Mouse (Mus musculus) embryonic fibroblast, embryonic 13.5 days (primary cell): ENCODE results near the gene 1700007K13Rik.

Experiments used
- CTCF ChIP-seq: IDR thresholded peaks from 2 replicates; pipeline ENCODE4 v1.5.1; 2011; ENCODE audit warnings: mild to moderate bottlenecking, control low read depth, low read length, moderate library complexity, borderline replicate concordance; ENCODE audit not compliant: insufficient read depth
- POLR2A ChIP-seq: IDR thresholded peaks from 2 replicates; pipeline ENCODE4 v1.6.1; 2011; ENCODE audit warnings: low read depth, mild to moderate bottlenecking, control low read depth, low read length, moderate library complexity

DNA sequence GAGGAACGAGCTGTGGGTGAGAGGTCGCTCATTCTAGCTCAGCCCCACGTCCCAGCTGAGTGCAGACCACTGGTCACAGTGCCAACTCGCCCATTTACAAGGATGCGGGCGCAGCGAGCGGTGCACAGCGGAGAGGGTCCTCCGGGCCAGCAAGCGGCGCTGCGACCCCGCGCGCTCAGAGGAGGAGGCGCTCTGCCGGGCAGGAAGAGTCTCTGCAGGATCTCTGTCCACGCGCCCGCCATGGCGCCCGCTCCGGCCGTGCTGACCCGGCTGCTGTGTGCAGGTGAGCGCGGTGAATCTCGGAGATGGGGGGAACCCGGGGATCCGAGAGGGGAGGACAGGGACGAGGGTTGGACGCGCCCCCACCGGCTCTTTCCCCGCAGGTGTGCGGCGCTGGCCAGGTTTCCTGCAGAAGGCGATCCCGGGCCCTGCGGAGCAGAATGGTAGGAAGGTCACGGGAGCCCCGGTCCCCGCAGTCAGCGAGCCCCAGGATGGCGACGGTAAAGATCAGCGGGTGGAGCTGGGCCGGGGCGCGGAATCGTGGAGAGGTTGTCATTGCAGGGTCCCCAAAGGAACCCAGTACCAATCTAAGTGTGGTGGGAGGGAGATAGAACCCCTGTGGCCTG, 1.8 kb upstream of the 1700007K13Rik start, which contains the start of gene Mrps2:
- TF ChIP-seq POLR2A (peak; percentile 90), CTCF (peak; percentile 77)
